Mouse (Mus musculus) kidney, adult 2 months (tissue): Measurements from ENCODE around the gene Gipc3. TPM values are rescaled to one million over a fixed set of nuclear protein-coding genes. Genes with fewer than 3 reads are reported as not detected.
A peak's percentile ranks its signal among the peaks of the same experiment; 100 is the strongest.

Source experiments
- DNase-seq: peaks from one replicate; pipeline ENCODE4 v3.0.0; 2021
- H3K27ac ChIP-seq: fragments of 200-500 bp; 2 replicates; pipeline ENCODE4 v1.5.1; 2012; ENCODE audit warnings: low read depth, low read length, control low read depth, inconsistent platforms; ENCODE audit not compliant: insufficient read depth
- H3K27me3 ChIP-seq: fragments of 200-500 bp; replicated peaks from 2 replicates; pipeline ENCODE4 v1.6.1; 2012; ENCODE audit warnings: mild to moderate bottlenecking, moderate library complexity, low read length, inconsistent platforms; ENCODE audit not compliant: control insufficient read depth, insufficient read depth
- H3K36me3 ChIP-seq: fragments of 200-500 bp; 2 replicates; pipeline ENCODE4 v1.6.1; 2012; ENCODE audit warnings: mild to moderate bottlenecking, moderate library complexity, low read length, inconsistent platforms; ENCODE audit not compliant: control insufficient read depth, insufficient read depth
- H3K4me1 ChIP-seq: fragments of 200-500 bp; 2 replicates; pipeline ENCODE4 v1.6.1; 2011; ENCODE audit warnings: low read length; ENCODE audit not compliant: control insufficient read depth, insufficient read depth
- H3K4me3 ChIP-seq: fragments of 200-500 bp; 2 replicates; pipeline ENCODE4 v1.5.1; 2011; ENCODE audit warnings: mild to moderate bottlenecking, low read depth, low read length, control low read depth; ENCODE audit not compliant: insufficient read depth
- CTCF ChIP-seq: fragments of 200-500 bp; conservative IDR thresholded peaks from 2 replicates; pipeline ENCODE4 v1.5.1; 2011; ENCODE audit warnings: low read depth, mild to moderate bottlenecking, control low read depth, low read length, moderate library complexity, mixed read lengths; ENCODE audit not compliant: insufficient read depth, insufficient read length
- POLR2A ChIP-seq: fragments of 200-500 bp; IDR thresholded peaks from one replicate; pipeline ENCODE4 v1.6.1; 2011; ENCODE audit warnings: low read depth, low read length, control low read depth
- WGBS: fragments of 180-500 bp; shearing (Covaris S2); methylation state at CpG from one replicate; pipeline ENCODE4 v1.1.7; 2018; 5-methylcytosine and 5-hydroxymethylcytosine counted together
- polyA plus RNA-seq: library from polyadenylated mRNA; depleted of rRNA; stranded (reverse); fragments of >200 nt; gene quantifications from 2 replicates; pipeline ENCODE4 v1.2.3, GENCODE M21; 2012

Gipc3 gene
- polyA plus RNA-seq, 1 experiment, result 1.5 TPM

DNA sequence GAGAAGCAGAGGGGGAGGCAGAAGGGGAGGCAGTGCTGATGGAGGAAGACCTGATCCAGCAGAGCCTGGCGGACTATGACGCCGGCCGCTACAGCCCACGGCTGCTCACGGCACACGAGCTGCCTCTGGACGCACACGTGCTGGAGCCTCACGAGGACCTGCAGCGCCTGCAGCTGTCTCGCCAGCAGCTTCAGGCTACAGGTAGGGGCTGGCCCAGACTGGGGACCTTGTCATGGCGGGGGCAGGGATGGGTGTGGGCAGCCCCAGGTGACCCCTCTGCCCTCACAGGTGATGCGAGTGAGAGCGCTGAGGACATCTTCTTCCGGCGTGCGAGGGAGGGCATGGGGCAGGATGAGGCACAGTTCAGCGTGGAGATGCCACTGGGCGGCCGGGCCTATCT is 17.9 kb downstream of the Gipc3 start:
- 90% methylated on average over 21 of the region's 21 CpGs for WGBS

DNA sequence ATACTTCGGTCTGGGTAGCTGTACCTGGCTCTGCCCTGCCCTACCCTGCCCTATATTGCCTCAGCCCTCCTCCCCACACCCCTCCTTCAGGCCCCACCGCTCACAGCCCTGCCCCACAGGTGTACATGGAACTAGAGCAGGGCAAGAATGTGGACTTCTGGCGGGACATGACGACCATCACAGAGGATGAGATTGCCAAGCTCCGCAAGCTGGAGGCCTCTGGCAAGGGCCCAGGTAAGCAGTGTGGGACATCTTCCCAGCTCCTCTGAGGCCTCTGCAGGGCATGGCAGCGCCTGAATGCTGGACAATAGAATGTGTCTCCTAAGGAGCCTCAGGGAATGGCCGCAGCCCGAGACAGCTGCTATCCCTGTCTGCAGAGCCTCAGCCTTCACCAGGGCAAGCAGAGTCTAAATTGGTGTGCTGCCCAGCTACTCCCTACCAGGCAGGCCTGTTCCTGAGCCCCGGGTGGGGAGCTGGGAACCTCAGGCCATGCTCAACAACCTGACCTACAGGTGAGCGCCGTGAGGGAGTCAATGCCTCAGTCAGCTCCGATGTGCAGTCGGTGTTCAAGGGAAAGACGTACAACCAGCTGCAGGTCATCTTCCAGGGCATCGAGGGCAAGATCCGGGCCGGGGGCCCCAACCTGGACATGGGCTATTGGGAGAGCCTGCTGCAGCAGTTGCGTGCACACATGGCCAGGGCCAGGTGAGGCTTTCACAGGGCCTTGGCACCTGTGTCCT is 19.1 kb downstream of the Gipc3 start:
- Histone ChIP-seq H3K36me3 (no peaks in the 10 kb centered on the region; the same call in 1 of the 2 replicates), H3K27ac (no peak overlapping the region), H3K27me3 (no peaks in the 10 kb centered on the region), H3K4me1 (peaks cover 5% of the 10 kb centered on the region; the same call in 1 of the 2 replicates), H3K4me3 (no peak overlapping the region)
- TF ChIP-seq POLR2A (no peak), CTCF (no peak)
- WGBS, result 87% methylated on average over 18 of the region's 18 CpGs
- no peak for DNase-seq

More for the DNA sequence above, 17.9 kb downstream of the Gipc3 start:
- TF ChIP-seq POLR2A (no peak), CTCF (no peak)
- H3K4me3 ChIP-seq, result no peak overlapping the region
- no peaks in the 10 kb centered on the region for H3K27me3 ChIP-seq
- DNase-seq, result no peak
- H3K4me1 ChIP-seq, result no peaks in the 10 kb centered on the region
- H3K27ac ChIP-seq, result no peak overlapping the region
- H3K36me3 ChIP-seq, result no peaks in the 10 kb centered on the region; the same call in 1 of the 2 replicates

DNA sequence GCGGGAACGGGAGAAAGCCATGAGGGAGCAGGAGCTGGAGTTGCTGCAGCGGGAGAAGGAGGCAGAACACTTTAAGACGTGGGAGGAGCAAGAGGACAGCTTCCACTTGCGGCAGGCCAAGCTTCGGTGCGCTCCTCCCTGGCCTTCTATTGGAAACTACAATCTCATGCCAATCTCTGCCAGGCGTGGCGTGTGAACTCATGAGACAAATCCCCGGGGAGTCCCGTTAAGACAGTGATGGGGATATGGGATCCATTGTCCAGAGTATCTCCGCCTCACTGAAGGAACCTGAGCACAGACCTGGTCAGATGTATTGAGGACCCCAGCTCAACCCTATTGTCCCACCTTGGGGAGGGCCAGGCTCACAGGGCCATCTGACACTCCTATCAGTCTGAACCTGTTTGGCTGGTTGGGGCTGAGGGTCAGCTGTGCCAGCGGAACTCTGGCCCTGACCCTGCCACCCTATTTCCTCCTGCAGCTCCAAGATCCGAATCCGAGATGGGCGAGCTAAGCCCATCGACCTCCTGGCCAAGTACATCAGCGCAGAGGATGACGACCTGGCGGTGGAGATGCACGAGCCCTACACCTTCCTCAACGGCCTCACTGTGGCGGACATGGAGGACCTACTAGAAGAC is 19.8 kb downstream of the Gipc3 start:
- H3K4me3 ChIP-seq, result no peak overlapping the region
- peaks cover 5% of the 10 kb centered on the region; the same call in 1 of the 2 replicates for H3K4me1 ChIP-seq
- H3K27me3 ChIP-seq, result no peaks in the 10 kb centered on the region
- no peak for DNase-seq
- TF ChIP-seq POLR2A (no peak), CTCF (no peak)
- no peaks in the 10 kb centered on the region; the same call in 1 of the 2 replicates for H3K36me3 ChIP-seq
- H3K27ac ChIP-seq, result no peak overlapping the region
- 85% methylated on average over 23 of the region's 23 CpGs for WGBS

DNA sequence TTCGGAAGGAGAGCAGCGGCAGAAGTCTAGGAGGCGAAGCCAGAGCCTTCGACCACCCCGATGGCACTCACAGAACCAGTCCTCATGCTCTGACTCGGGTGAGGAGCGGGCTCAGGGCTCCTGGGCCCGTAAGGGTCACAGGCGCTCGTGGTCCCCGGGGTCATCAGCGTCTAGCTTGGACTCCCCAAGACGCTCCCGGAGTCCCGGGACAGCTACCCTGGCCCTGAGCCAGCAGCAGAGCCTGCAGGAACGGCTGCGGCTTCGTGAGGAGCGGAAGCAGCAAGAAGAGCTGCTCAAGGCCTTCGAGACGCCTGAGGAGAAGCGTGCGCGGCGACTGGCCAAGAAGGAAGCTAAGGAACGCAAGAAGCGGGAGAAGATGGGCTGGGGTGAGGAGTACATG is 20.6 kb downstream of the Gipc3 start:
- no peak overlapping the region for H3K27ac ChIP-seq
- H3K36me3 ChIP-seq, result no peaks in the 10 kb centered on the region; the same call in 1 of the 2 replicates
- TF ChIP-seq CTCF (no peak), POLR2A (no peak)
- 88% methylated on average over 27 of the region's 27 CpGs for WGBS
- H3K4me3 ChIP-seq, result no peak overlapping the region
- H3K27me3 ChIP-seq, result no peaks in the 10 kb centered on the region
- H3K4me1 ChIP-seq, result peaks cover 5% of the 10 kb centered on the region; the same call in 1 of the 2 replicates
- DNase-seq, result no peak

DNA sequence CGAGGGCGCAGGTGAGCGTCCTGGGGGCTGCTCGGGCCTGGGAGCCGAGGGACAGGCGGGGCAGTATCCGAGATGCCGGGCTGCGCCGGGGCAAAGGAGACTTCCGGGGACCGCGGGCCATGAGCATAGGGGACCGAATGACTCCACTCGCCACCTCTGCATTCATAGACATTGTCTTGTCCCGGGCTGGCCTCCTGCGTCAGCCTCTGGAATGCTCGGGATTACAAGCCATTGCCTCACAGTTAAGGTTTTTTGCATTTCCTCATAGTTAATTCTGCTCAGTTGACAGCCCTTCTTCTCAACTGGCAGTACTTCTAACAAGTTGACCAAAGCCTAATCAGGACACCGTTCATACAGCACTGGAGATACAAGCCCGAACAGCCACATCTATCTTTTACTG is 21.6 kb downstream of the Gipc3 start:
- Histone ChIP-seq H3K36me3 (no peaks in the 10 kb centered on the region; the same call in 1 of the 2 replicates), H3K27ac (peak overlapping the region; percentile 90; the same call in 1 of the 2 replicates), H3K4me3 (peak overlapping the region; percentile 80), H3K4me1 (peaks cover 5% of the 10 kb centered on the region; the same call in 1 of the 2 replicates), H3K27me3 (no peaks in the 10 kb centered on the region)
- 1% methylated on average over 20 of the region's 20 CpGs for WGBS
- DNase-seq, result no peak
- TF ChIP-seq CTCF (no peak), POLR2A (no peak)

DNA sequence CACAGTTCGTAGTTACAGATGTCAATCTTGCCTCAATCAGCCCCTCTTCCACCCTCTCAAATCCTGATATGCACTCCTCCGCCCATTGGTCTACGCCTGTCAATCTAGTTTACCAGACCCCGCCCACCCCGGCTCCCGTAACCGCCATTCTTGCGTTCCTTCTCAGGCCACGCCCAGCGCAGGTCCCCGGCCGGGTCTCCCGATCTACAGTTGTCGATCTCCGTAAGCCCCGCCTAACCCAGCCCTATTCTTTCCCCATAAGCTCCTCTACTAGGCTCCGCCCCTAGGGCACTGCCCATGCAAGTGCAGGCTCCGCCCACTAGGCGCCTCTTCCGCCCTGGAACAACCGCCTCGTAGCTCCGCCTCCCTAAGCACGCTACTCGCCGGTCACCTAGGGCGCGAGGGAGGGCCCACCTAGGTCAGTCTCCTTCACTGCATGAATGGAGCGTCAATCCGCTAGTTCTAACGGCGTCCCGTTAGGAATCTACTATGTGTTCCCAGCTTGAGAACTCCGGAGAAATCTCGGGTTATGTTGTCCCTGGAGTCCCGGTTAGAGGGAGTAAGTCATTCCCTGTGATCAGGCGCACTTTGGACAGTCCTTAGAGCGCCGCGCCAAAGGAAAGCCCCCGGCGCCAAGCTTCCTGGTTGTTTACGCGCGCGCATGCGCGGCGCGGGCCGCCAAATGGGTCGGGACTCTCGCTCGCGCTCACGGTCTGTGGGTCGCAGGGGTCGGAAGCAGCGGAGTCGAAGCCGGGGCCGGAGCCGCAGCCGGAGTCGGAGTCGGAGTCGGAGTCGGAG is 22.3 kb downstream of the Gipc3 start, which contains the start of gene Cactin:
TSS of gene Cactin (plus strand) at position 554 of the 798 bp plus-strand sequence.
- H3K4me3 ChIP-seq, result peak within 1 kb of the TSS; percentile 80
- peak within 1 kb of the TSS; percentile 90 for H3K27ac ChIP-seq
- no peaks in the 10 kb centered on the region for H3K36me3 ChIP-seq
- peaks cover 5% of the 10 kb centered on the region; the same call in 1 of the 2 replicates for H3K4me1 ChIP-seq
- peak; percentile 100 for DNase-seq
- WGBS, result under 1% methylated on average over 68 of the region's 68 CpGs
- TF ChIP-seq POLR2A (no peak), CTCF (no peak)
- H3K27me3 ChIP-seq, result no peaks in the 10 kb centered on the region
